Mouse (Mus musculus) hindbrain, embryonic 14.5 days (tissue): Measurements from ENCODE around the gene Cgn. TPM values are rescaled to one million over a fixed set of nuclear protein-coding genes. Genes with fewer than 3 reads are reported as not detected.
A peak's percentile ranks its signal among the peaks of the same experiment; 100 is the strongest.

Source experiments
- ATAC-seq: fragments of 200-750 bp; cut with Nextera tagmentation; 2 replicates; pipeline ENCODE4 v1.8.0; 2017; ENCODE audit warnings: moderate number of reproducible peaks, mild to moderate bottlenecking, moderate TSS enrichment, moderate library complexity; ENCODE audit not compliant: low FRiP score
- DNase-seq: peaks from one replicate; pipeline ENCODE4 v3.0.0-alpha.2; 2015; ENCODE audit warnings: low spot score
- H3K27ac ChIP-seq: fragments of 300-500 bp; sonication (generic); 2 replicates; pipeline ENCODE4 v1.5.1; 2014; ENCODE audit warnings: mild to moderate bottlenecking, moderate library complexity
- H3K27me3 ChIP-seq: fragments of 300-500 bp; sonication (generic); 2 replicates; pipeline ENCODE4 v1.6.1; 2014; ENCODE audit warnings: mild to moderate bottlenecking, low read length, mixed read lengths; ENCODE audit not compliant: control insufficient read depth, insufficient read depth
- H3K36me3 ChIP-seq: fragments of 300-500 bp; sonication (generic); replicated peaks from 2 replicates; pipeline ENCODE4 v1.6.1; 2014; ENCODE audit not compliant: control insufficient read depth, insufficient read depth
- H3K4me1 ChIP-seq: fragments of 300-500 bp; sonication (generic); replicated peaks from 2 replicates; pipeline ENCODE4 v1.6.1; 2014; ENCODE audit warnings: antibody characterized with exemption, low read length, mixed read lengths; ENCODE audit not compliant: control insufficient read depth, insufficient read depth
- H3K4me2 ChIP-seq: fragments of 300-500 bp; sonication (generic); replicated peaks from 2 replicates; pipeline ENCODE4 v1.6.1; 2014; ENCODE audit warnings: mild to moderate bottlenecking, moderate library complexity
- H3K4me3 ChIP-seq: fragments of 300-500 bp; sonication (generic); replicated peaks from 2 replicates; pipeline ENCODE4 v1.5.1; 2014; ENCODE audit warnings: mild to moderate bottlenecking, low read length
- H3K9ac ChIP-seq: fragments of 300-500 bp; sonication (generic); 2 replicates; pipeline ENCODE4 v1.6.1; 2014
- H3K9me3 ChIP-seq: fragments of 300-500 bp; sonication (generic); 2 replicates; pipeline ENCODE4 v1.6.1; 2016; ENCODE audit warnings: low read length; ENCODE audit not compliant: control insufficient read depth
- WGBS: fragments of 180-500 bp; shearing (Covaris S2); extraction: QIAGEN DNeasy Blood & Tissue Kit; methylation state at CpG from one replicate; pipeline ENCODE4 v1.1.7; 2014; 5-methylcytosine and 5-hydroxymethylcytosine counted together
- polyA plus RNA-seq: library from polyadenylated mRNA; unstranded; fragments of >200 nt; fragmentation: Nextera tagmentation; extraction: Ambion mirVana; gene quantifications from 2 replicates; pipeline ENCODE4 v1.2.1, GENCODE M21; 2014

Cgn gene
- polyA plus RNA-seq, 1 experiment from 2014 or later = 8.8 TPM

GRCm38 (mm10) chr3:94817731-94818130 lies 31.4 kb upstream of the Cgn start:
- Histone ChIP-seq H3K36me3 (no peaks in the 10 kb centered on the region), H3K27me3 (no peaks in the 10 kb centered on the region), H3K4me2 (no peak overlapping the region), H3K4me1 (peaks cover 3% of the 10 kb centered on the region; the same call in 1 of the 2 replicates), H3K9me3 (no peaks in the 10 kb centered on the region), H3K27ac (no peak overlapping the region), H3K4me3 (no peak overlapping the region), H3K9ac (no peak overlapping the region)
- DNase-seq (no peak), ATAC-seq (no peak)
- 90% methylated on average over 2 of the region's 2 CpGs for WGBS

- ATAC-seq (no peak), DNase-seq (no peak)
- no peaks in the 10 kb centered on the region for H3K9me3 ChIP-seq
- H3K4me2 ChIP-seq = no peak overlapping the region
- no peak overlapping the region for H3K9ac ChIP-seq
- H3K27me3 ChIP-seq = no peaks in the 10 kb centered on the region
- H3K4me3 ChIP-seq = no peak overlapping the region
- H3K36me3 ChIP-seq = no peaks in the 10 kb centered on the region
- H3K4me1 ChIP-seq = 0 out of 2 replicates have a peak, but pooled peaks cover under 1% of the 10 kb centered on the region
- H3K27ac ChIP-seq = no peak overlapping the region
These were observed 29.3 kb upstream of the Cgn start for GRCm38 (mm10) chr3:94815603-94816002.

GRCm38 (mm10) chr3:94814663-94815062 lies 28.4 kb upstream of the Cgn start:
- no peak overlapping the region for H3K9ac ChIP-seq
- H3K9me3 ChIP-seq = no peaks in the 10 kb centered on the region
- H3K36me3 ChIP-seq = no peaks in the 10 kb centered on the region
- ATAC-seq = no peak
- H3K27ac ChIP-seq = no peak overlapping the region
- H3K27me3 ChIP-seq = no peaks in the 10 kb centered on the region
- DNase-seq = no peak
- no peak overlapping the region for H3K4me2 ChIP-seq
- H3K4me3 ChIP-seq = no peak overlapping the region
- no peaks in the 10 kb centered on the region for H3K4me1 ChIP-seq
- 86% methylated on average over 4 of the region's 4 CpGs for WGBS

GRCm38 (mm10) chr3:94814063-94814462 lies 27.8 kb upstream of the Cgn start:
- H3K4me2 ChIP-seq = no peak overlapping the region
- WGBS = 86% methylated on average over 4 of the region's 4 CpGs
- no peak overlapping the region for H3K9ac ChIP-seq
- ATAC-seq = no peak
- H3K4me3 ChIP-seq = no peak overlapping the region
- no peaks in the 10 kb centered on the region for H3K36me3 ChIP-seq
- H3K27ac ChIP-seq = no peak overlapping the region
- DNase-seq = no peak
- H3K27me3 ChIP-seq = no peaks in the 10 kb centered on the region
- no peaks in the 10 kb centered on the region for H3K9me3 ChIP-seq
- no peaks in the 10 kb centered on the region for H3K4me1 ChIP-seq

GRCm38 (mm10) chr3:94813651-94814050 lies 27.4 kb upstream of the Cgn start:
- DNase-seq (no peak), ATAC-seq (no peak)
- Histone ChIP-seq H3K4me1 (no peaks in the 10 kb centered on the region), H3K27me3 (no peaks in the 10 kb centered on the region), H3K27ac (no peak overlapping the region), H3K9ac (no peak overlapping the region), H3K4me3 (no peak overlapping the region), H3K4me2 (no peak overlapping the region), H3K36me3 (no peaks in the 10 kb centered on the region), H3K9me3 (no peaks in the 10 kb centered on the region)
- WGBS = 93% methylated on average over 3 of the region's 3 CpGs

GRCm38 (mm10) chr3:94811628-94812027 lies 25.3 kb upstream of the Cgn start:
- no peak overlapping the region for H3K4me2 ChIP-seq
- H3K4me3 ChIP-seq = no peak overlapping the region
- no peaks in the 10 kb centered on the region for H3K27me3 ChIP-seq
- no peaks in the 10 kb centered on the region for H3K4me1 ChIP-seq
- ATAC-seq (no peak), DNase-seq (peak; percentile 38)
- H3K9ac ChIP-seq = no peak overlapping the region
- H3K36me3 ChIP-seq = no peaks in the 10 kb centered on the region
- 19% methylated on average over 4 of the region's 4 CpGs for WGBS
- no peaks in the 10 kb centered on the region for H3K9me3 ChIP-seq
- no peak overlapping the region for H3K27ac ChIP-seq

GRCm38 (mm10) chr3:94808296-94808695 lies 22.0 kb upstream of the Cgn start:
- WGBS = 88% methylated on average over 1 of the region's 1 CpGs
- H3K27ac ChIP-seq = no peak overlapping the region
- H3K36me3 ChIP-seq = no peaks in the 10 kb centered on the region
- H3K9ac ChIP-seq = no peak overlapping the region
- H3K4me3 ChIP-seq = no peak overlapping the region
- no peaks in the 10 kb centered on the region for H3K4me1 ChIP-seq
- no peaks in the 10 kb centered on the region for H3K27me3 ChIP-seq
- DNase-seq (no peak), ATAC-seq (no peak)
- no peaks in the 10 kb centered on the region for H3K9me3 ChIP-seq
- no peak overlapping the region for H3K4me2 ChIP-seq

GRCm38 (mm10) chr3:94804976-94805375 lies 18.7 kb upstream of the Cgn start:
- H3K4me3 ChIP-seq = no peak overlapping the region
- H3K9me3 ChIP-seq = no peaks in the 10 kb centered on the region
- no peaks in the 10 kb centered on the region for H3K27me3 ChIP-seq
- DNase-seq = no peak
- H3K27ac ChIP-seq = no peak overlapping the region
- no peaks in the 10 kb centered on the region for H3K4me1 ChIP-seq
- no peak overlapping the region for H3K4me2 ChIP-seq
- ATAC-seq = no peak
- no peaks in the 10 kb centered on the region for H3K36me3 ChIP-seq
- no peak overlapping the region for H3K9ac ChIP-seq
- WGBS = 85% methylated on average over 4 of the region's 4 CpGs

GRCm38 (mm10) chr3:94804146-94804545 lies 17.9 kb upstream of the Cgn start:
- Histone ChIP-seq H3K4me2 (no peak overlapping the region), H3K36me3 (no peaks in the 10 kb centered on the region), H3K9me3 (no peaks in the 10 kb centered on the region), H3K27ac (no peak overlapping the region), H3K9ac (no peak overlapping the region), H3K4me1 (no peaks in the 10 kb centered on the region), H3K4me3 (no peak overlapping the region), H3K27me3 (no peaks in the 10 kb centered on the region)
- no peak for DNase-seq
- ATAC-seq = no peak
- WGBS = 5% methylated on average over 10 of the region's 10 CpGs

- no peak for DNase-seq
- Histone ChIP-seq H3K4me2 (no peak overlapping the region), H3K4me1 (no peaks in the 10 kb centered on the region), H3K27ac (no peak overlapping the region), H3K9me3 (no peaks in the 10 kb centered on the region), H3K36me3 (no peaks in the 10 kb centered on the region), H3K9ac (no peak overlapping the region), H3K27me3 (no peaks in the 10 kb centered on the region), H3K4me3 (no peak overlapping the region)
- no peak for ATAC-seq
These were observed 9.9 kb upstream of the Cgn start for GRCm38 (mm10) chr3:94796181-94796580.
